Mouse (Mus musculus) bone marrow, adult 2 months (tissue): ENCODE measurements around the gene Usp7. TPM values are rescaled to one million over a fixed set of nuclear protein-coding genes. Genes with fewer than 3 reads are reported as not detected.

ENCODE experiments used
- H3K27ac ChIP-seq: fragments of 200-500 bp; 2 replicates; pipeline ENCODE4 v1.5.1; 2012; ENCODE audit warnings: low read depth, mild to moderate bottlenecking, control low read depth, inconsistent platforms, low read length; ENCODE audit not compliant: control insufficient read depth, poor library complexity, insufficient read depth
- H3K4me1 ChIP-seq: fragments of 200-500 bp; 2 replicates; pipeline ENCODE4 v1.6.1; 2011; ENCODE audit warnings: low read length; ENCODE audit not compliant: control insufficient read depth, insufficient read depth
- H3K4me3 ChIP-seq: fragments of 200-500 bp; replicated peaks from 2 replicates; pipeline ENCODE3; 2011; ENCODE audit warnings: mild to moderate bottlenecking, low read depth, low read length, control low read depth; ENCODE audit not compliant: control insufficient read depth
- CTCF ChIP-seq: fragments of 200-500 bp; IDR thresholded peaks from 2 replicates; pipeline ENCODE4 v1.5.1; 2011; ENCODE audit warnings: low read length, control low read depth; ENCODE audit not compliant: control insufficient read depth, insufficient read depth
- POLR2A ChIP-seq: fragments of 200-500 bp; IDR thresholded peaks from 2 replicates; pipeline ENCODE4 v1.6.1; 2011; ENCODE audit warnings: low read depth, mild to moderate bottlenecking, control low read depth, low read length, borderline replicate concordance; ENCODE audit not compliant: control insufficient read depth
- WGBS: fragments of 180-500 bp; shearing (Covaris S2); methylation state at CpG from one replicate; pipeline ENCODE4 v1.1.7; 2018; 5-methylcytosine and 5-hydroxymethylcytosine counted together
- polyA plus RNA-seq: library from polyadenylated mRNA; stranded (reverse); fragments of >200 nt; gene quantifications from 2 replicates; pipeline ENCODE4 v1.2.4, GENCODE M21; 2011; ENCODE audit warnings: low replicate concordance; ENCODE audit not compliant: missing spikeins, insufficient read depth, insufficient read length

The Usp7 gene
- polyA plus RNA-seq, 1 experiment = 136 TPM

DNA sequence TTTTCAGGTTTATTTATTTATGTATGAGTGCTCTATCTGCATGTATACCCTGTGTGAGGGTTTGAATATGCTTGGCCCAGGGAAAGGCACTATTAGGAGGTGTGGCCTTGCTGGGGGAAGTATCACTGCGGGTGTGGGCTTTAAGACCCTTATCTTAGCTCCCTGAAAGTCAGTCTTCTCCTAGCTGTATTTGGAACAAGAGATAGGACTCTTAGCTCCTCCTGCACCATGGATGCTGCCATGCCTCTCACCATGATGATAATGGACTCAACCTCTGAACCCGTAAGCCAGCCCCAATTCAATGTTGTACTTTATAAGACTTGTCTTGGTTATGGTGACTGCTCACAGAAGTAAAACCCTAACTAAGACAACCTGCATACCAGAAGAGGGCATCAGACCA is 39.8 kb downstream of the Usp7 start:
- peak overlapping the region; percentile 43; the same call in 1 of the 2 replicates for H3K27ac ChIP-seq
- TF ChIP-seq CTCF = no peak
- no peak for TF ChIP-seq POLR2A
- H3K4me3 ChIP-seq = no peak overlapping the region
- H3K4me1 ChIP-seq = peaks cover 6% of the 10 kb centered on the region
- WGBS = 51% methylated on average over 2 of the region's 2 CpGs

DNA sequence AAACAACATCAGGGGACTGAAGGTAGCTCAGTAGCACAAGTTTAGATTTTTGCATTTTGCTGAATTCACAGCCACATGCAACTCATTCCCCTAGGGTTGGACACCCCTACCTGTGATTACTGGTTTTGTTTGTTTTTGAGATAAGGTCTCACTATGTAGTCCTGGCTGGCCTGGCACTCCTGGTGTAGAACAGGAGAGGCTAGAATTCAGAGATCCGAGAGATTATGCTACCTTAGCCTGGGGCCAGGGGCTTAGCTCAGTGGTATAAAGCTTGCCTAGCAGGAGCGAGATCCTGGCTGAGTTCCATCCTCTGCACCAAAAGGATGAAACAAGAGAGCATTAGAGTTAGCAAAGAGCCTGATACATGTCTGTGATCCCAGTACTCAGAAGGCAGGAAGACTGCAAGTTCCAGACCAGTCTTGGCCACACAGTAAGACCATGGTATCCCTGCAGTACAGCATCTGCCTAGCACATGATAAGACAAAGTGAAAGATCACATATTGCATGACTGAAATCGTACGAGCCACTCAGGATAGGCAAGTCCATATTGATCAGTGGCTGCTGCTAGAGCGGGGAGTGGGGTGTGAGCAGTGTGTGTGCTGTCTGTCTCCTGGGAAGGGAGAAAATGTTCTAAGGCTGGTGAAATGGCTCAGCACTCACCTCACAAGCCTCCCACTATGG is 40.4 kb downstream of the Usp7 start:
- WGBS = 68% methylated on average over 5 of the region's 5 CpGs
- Histone ChIP-seq H3K4me1 (peaks cover 8% of the 10 kb centered on the region), H3K4me3 (no peak overlapping the region), H3K27ac (peak overlapping the region; percentile 57)
- no peak for TF ChIP-seq POLR2A
- no peak for TF ChIP-seq CTCF

DNA sequence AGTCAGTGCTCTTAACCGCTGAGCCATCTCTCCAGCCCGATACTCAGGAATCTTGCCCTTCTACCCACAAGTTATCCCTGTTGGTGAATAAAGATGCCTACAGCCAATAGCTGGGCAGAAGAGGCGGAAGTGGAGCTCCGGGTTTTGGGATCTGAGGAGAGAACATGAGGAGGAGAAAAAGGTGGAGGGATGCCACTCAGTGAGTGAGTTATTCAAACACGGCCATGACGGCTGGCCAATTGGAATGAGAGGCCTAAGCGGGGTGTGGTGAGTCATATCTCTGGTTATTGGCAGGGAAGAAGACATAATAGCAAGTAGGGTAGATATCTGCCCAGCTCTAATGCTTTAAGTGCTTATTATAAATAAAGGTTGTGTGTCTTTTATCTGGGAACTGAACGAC is 43.2 kb downstream of the Usp7 start:
- no peak overlapping the region for H3K4me3 ChIP-seq
- H3K27ac ChIP-seq = peak overlapping the region; percentile 30; the same call in 1 of the 2 replicates
- TF ChIP-seq POLR2A (no peak), CTCF (no peak)
- peaks cover 12% of the 10 kb centered on the region for H3K4me1 ChIP-seq
- 82% methylated on average over 8 of the region's 8 CpGs for WGBS

DNA sequence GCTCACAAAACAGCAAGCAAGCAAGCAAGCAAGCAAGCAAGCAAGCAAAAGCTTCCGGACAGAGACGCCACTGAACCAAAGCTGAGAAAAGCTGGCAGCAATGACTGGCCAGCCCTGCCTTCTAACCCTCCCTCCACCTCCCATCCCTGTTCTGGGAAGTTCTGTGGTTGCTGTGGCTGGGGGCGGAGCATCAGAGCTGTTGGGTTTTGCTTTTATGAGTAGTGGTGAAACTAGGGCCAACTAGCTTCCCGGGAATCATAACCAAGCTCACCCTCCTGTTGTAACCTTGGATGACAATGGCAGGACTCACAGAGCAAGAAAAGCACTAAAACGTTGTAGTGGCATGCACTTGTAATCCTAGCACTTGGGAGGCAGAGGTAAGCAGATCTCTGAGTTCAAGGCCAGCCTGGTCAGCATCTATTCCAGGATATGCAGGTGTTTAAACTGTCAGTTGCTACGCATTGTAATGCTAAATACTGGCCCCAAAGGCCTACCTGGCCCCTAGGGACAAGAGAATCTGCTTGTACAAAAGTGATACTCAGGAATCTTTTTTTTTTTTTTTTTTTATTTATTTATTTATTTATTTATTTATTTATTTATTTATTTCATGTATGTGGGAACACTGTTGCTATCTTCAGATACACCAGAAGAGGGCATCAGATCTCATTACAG is 43.8 kb downstream of the Usp7 start:
- TF ChIP-seq CTCF = no peak
- TF ChIP-seq POLR2A = no peak
- H3K27ac ChIP-seq = peak overlapping the region; percentile 70
- H3K4me1 ChIP-seq = peaks cover 12% of the 10 kb centered on the region
- WGBS = 18% methylated on average over 6 of the region's 6 CpGs
- H3K4me3 ChIP-seq = no peak overlapping the region

DNA sequence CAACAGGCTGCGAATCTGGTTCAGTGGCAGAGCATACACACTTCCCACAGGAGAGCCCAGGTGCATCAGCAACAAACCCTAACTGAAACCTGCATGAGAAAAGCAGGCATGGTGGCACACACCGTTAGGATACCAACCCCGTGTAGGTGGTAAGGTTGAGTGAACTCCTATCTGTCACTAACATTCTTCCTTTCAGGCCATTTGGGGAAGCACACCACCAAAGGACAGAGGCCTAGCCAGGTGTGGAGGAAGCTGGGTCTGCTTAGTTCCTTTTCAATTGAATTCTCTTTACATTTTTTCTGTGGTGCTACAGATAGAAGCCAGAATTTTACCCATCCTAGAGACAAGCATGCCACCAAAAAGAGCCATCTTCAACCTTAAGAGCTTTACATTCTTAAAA is 44.3 kb downstream of the Usp7 start:
- TF ChIP-seq POLR2A = no peak
- TF ChIP-seq CTCF = no peak
- peaks cover 12% of the 10 kb centered on the region for H3K4me1 ChIP-seq
- H3K27ac ChIP-seq = peak overlapping the region; percentile 70
- 15% methylated on average over 3 of the region's 3 CpGs for WGBS
- no peak overlapping the region for H3K4me3 ChIP-seq

DNA sequence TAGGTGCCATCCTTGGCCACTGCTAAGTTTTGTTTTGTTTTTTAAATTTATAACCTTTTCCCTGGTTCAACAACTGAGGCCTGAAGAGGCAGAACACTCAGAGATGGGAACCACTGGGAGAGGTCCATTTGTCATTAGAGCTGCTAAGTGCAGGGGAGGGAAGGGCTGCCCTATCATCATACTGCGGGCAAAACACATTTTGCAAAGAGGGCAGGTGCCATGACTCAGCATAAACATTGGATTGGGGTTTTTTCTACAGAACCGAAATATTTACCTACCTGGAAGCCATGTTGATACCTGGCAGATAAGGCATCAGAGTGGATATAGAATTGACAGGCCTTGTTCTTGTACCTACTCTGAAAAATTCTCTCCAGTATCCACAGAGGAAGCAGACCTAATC is 45.6 kb downstream of the Usp7 start:
- H3K4me3 ChIP-seq = no peak overlapping the region
- no peak for TF ChIP-seq CTCF
- TF ChIP-seq POLR2A = no peak

DNA sequence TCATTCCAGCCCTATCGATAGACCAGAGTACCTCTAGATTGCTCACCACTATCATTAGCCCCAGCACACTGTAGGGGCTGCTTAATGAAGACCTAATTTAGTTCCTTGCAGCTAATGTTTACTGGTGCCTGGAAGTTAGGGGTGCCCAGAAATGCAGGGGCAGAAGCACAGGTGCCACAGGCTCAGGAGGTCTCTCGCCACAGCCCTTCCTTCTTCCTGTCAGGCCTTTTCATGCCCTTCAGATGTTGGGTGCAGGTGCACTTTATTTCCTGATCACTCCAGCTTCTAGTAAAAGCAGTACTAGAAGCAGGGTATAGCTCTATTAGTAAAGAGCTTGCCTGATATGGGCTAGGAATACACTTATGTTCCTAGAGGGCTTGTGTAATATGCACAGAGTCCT is 46.4 kb downstream of the Usp7 start:
- Histone ChIP-seq H3K27ac (peak overlapping the region; percentile 47), H3K4me3 (no peak overlapping the region), H3K4me1 (peaks cover 12% of the 10 kb centered on the region)
- TF ChIP-seq POLR2A = no peak
- TF ChIP-seq CTCF = no peak
- WGBS = 43% methylated on average over 2 of the region's 2 CpGs

More for the DNA sequence above, 45.6 kb downstream of the Usp7 start:
- Histone ChIP-seq H3K4me1 (peaks cover 12% of the 10 kb centered on the region), H3K27ac (peak overlapping the region; percentile 70)
- 35% methylated on average over 2 of the region's 2 CpGs for WGBS

DNA sequence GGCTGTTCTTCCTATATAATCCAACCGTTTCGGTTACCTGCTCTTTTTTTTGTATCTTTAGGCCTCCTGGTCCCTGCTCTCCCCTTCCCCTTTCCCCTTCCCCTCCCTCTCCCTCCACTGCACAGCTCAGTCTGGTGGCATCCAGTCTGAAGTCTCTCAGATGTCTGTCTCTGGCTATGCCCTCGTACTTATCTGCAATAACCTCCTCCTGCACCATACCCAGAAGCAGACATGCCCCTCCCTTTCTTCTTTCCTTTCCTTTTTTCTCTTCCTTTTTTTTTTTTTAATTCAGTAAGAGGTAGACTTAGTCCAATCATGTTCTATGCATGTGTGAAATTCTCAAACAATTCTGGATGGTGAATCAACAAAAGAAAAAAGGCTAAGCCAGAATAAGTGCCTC is 48.1 kb downstream of the Usp7 start:
- Histone ChIP-seq H3K27ac (no peak overlapping the region), H3K4me1 (peaks cover 12% of the 10 kb centered on the region), H3K4me3 (no peak overlapping the region)
- TF ChIP-seq CTCF = no peak
- no peak for TF ChIP-seq POLR2A
- 28% methylated on average over 3 of the region's 3 CpGs for WGBS

DNA sequence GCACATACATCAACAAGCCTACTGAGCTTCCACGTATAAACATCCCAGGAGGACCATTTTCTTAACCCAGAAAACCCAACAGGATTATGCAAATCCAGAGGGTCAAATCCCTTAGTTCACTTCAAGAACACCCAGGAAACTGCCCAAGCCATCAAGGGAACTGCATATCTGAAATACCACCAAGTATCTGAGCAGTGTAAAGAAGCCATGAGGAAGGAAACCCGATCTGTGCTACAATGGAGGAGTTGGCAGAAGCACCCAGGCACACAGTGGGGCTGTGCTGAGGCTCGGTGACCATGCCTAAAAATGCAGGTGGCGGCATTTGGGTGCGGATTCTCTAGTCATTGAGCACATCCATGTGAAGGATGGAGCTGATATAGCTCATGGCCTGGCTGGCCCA is 50.4 kb downstream of the Usp7 start:
- H3K4me1 ChIP-seq = peaks cover 5% of the 10 kb centered on the region
- no peak overlapping the region for H3K4me3 ChIP-seq
- 74% methylated on average over 5 of the region's 5 CpGs for WGBS
- H3K27ac ChIP-seq = no peak overlapping the region
- TF ChIP-seq POLR2A (no peak), CTCF (no peak)
